Mouse (Mus musculus) cerebellum, adult 2 months (tissue): Measurements from ENCODE around the gene Cracr2a. TPM values are rescaled to one million over a fixed set of nuclear protein-coding genes. Genes with fewer than 3 reads are reported as not detected.

ENCODE experiments used
- DNase-seq, 2 experiments: peaks; one replicate each; pipeline ENCODE4 v3.0.0; 2021
- H3K27ac ChIP-seq: fragments of 200-500 bp; 2 replicates; pipeline ENCODE4 v1.5.1; 2012; ENCODE audit warnings: low read length, control low read depth, inconsistent platforms; ENCODE audit not compliant: insufficient read depth
- H3K27me3 ChIP-seq: fragments of 200-500 bp; 2 replicates; pipeline ENCODE4 v1.6.1; 2012; ENCODE audit warnings: inconsistent platforms, mild to moderate bottlenecking, low read length, moderate library complexity; ENCODE audit not compliant: control insufficient read depth, insufficient read depth
- H3K4me1 ChIP-seq: fragments of 200-500 bp; 2 replicates; pipeline ENCODE4 v1.6.1; 2011; ENCODE audit warnings: low read length; ENCODE audit not compliant: control insufficient read depth, insufficient read depth
- H3K4me3 ChIP-seq: fragments of 200-500 bp; replicated peaks from 2 replicates; pipeline ENCODE3; 2011; ENCODE audit warnings: mild to moderate bottlenecking, low read depth, low read length, control low read depth; ENCODE audit not compliant: insufficient read depth
- CTCF ChIP-seq: fragments of 200-500 bp; IDR thresholded peaks from 2 replicates; pipeline ENCODE4 v1.5.1; 2011; ENCODE audit warnings: low read depth, mild to moderate bottlenecking, control low read depth, low read length, moderate library complexity, borderline replicate concordance; ENCODE audit not compliant: insufficient read depth
- POLR2A ChIP-seq: fragments of 200-500 bp; IDR thresholded peaks from 2 replicates; pipeline ENCODE4 v1.6.1; 2011; ENCODE audit warnings: low read length, control low read depth, borderline replicate concordance; ENCODE audit not compliant: insufficient read depth
- WGBS: fragments of 180-500 bp; shearing (Covaris S2); methylation state at CpG from one replicate; pipeline ENCODE4 v1.1.7; 2018; 5-methylcytosine and 5-hydroxymethylcytosine counted together
- polyA plus RNA-seq: library from polyadenylated mRNA; depleted of rRNA; stranded (reverse); fragments of >200 nt; gene quantifications from 2 replicates; pipeline ENCODE4 v1.2.3, GENCODE M21; 2012

Cracr2a gene
- polyA plus RNA-seq, 1 experiment = 0.62 TPM

GRCm38 (mm10) chr6:127614083-127614984, 53.2 kb downstream of the Cracr2a start:
- H3K27me3 ChIP-seq = no peaks in the 10 kb centered on the region
- TF ChIP-seq CTCF (no peak), POLR2A (no peak)
- H3K27ac ChIP-seq = no peak overlapping the region
- no peak for DNase-seq
- no peak overlapping the region for H3K4me3 ChIP-seq
- no peaks in the 10 kb centered on the region for H3K4me1 ChIP-seq
- WGBS = 34% methylated on average over 13 of the region's 13 CpGs

- TF ChIP-seq CTCF (no peak), POLR2A (no peak)
- H3K27me3 ChIP-seq = no peaks in the 10 kb centered on the region
- no peak overlapping the region for H3K27ac ChIP-seq
- no peaks in the 10 kb centered on the region for H3K4me1 ChIP-seq
- WGBS = 44% methylated on average over 1 of the region's 1 CpGs
- DNase-seq = no peak
- H3K4me3 ChIP-seq = no peak overlapping the region
Observed at GRCm38 (mm10) chr6:127616623-127617022, 55.5 kb downstream of the Cracr2a start.

GRCm38 (mm10) chr6:127617258-127618025, 56.3 kb downstream of the Cracr2a start:
- peak; percentile 71 for TF ChIP-seq CTCF
- TF ChIP-seq POLR2A = no peak
- H3K27ac ChIP-seq = no peak overlapping the region
- H3K4me1 ChIP-seq = no peaks in the 10 kb centered on the region
- H3K4me3 ChIP-seq = no peak overlapping the region
- DNase-seq = peak; percentile 13 to 33
- H3K27me3 ChIP-seq = no peaks in the 10 kb centered on the region
- 30% methylated on average over 10 of the region's 10 CpGs for WGBS

DNA sequence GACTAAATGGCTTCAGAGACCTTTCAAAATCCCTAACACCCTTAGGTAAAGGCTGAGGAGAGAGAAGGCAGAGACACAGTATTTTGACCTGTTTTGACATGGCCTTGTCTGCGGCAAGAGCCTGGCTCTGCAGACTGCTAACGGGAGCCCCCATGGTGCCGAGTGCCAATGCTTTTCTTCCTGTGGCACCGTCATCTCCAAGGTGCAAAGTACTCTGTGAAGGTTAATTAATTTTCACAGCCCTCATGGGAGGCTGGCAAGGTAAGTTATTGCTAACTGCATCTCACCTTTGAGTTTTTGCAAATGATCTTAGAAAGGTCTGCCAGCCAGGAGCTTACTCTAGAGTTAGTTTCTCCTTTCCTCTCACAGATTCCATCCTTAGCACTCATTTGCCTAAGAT, 57.5 kb downstream of the Cracr2a start:
- no peak for TF ChIP-seq POLR2A
- WGBS = 79% methylated on average over 4 of the region's 4 CpGs
- Histone ChIP-seq H3K4me3 (no peak overlapping the region), H3K27ac (no peak overlapping the region), H3K27me3 (no peaks in the 10 kb centered on the region), H3K4me1 (no peaks in the 10 kb centered on the region)
- DNase-seq = no peak

DNA sequence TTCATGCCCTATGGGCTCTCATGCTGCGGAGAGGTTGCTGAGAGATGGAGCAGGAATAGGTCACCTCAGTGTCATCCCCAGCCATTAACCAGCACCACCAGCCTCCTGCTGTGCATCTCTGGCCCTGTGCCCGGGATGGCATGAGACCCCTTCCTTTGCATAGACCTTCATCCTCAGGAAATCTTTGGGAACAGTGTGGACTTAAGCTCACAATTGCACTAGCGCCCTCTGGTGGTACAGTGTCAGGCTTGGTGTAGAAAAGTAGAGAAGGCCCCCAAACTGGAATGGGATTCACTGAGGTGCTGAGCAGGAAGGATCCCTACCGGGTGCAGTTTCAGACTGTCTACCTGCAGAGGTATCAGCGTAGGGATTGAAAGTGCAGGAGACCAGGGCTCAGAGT, 64.0 kb downstream of the Cracr2a start:
- TF ChIP-seq CTCF (peak; percentile 53; the same call in 1 of the 2 replicates), POLR2A (no peak)
- 33% methylated on average over 5 of the region's 5 CpGs for WGBS
- peak; percentile 34 to 54 for DNase-seq
- no peaks in the 10 kb centered on the region for H3K4me1 ChIP-seq
- no peak overlapping the region for H3K27ac ChIP-seq
- no peak overlapping the region for H3K4me3 ChIP-seq
- H3K27me3 ChIP-seq = no peaks in the 10 kb centered on the region; the same call in 1 of the 2 replicates

DNA sequence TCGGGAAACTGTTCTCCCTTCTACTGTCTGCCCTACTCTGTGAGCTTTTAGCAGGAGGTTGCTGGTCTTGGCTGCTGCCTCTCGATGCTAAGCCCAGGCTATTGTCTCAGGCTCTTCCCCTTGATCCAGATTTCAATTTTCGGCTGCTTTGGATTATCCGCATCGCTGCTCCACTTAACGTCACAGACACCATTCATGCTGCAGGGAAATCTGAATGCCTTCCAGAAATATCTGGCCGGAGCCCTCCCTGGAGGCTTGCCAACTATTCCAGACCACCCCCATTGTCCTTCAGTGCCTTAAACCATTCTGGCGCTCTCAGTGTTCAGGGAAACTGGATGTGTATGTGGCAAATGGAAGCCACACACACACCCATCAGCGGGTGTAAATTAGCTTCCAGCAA, 66.3 kb downstream of the Cracr2a start:
- Histone ChIP-seq H3K27me3 (no peaks in the 10 kb centered on the region; the same call in 1 of the 2 replicates), H3K4me1 (no peaks in the 10 kb centered on the region), H3K27ac (no peak overlapping the region), H3K4me3 (no peak overlapping the region)
- WGBS = 6% methylated on average over 9 of the region's 9 CpGs
- TF ChIP-seq POLR2A = no peak
- TF ChIP-seq CTCF = no peak
- DNase-seq = no peak

- no peak overlapping the region for H3K4me3 ChIP-seq
- TF ChIP-seq CTCF (no peak), POLR2A (no peak)
- no peaks in the 10 kb centered on the region; the same call in 1 of the 2 replicates for H3K27me3 ChIP-seq
- DNase-seq = no peak
- WGBS = 49% methylated on average over 2 of the region's 2 CpGs
- H3K27ac ChIP-seq = no peak overlapping the region
- no peaks in the 10 kb centered on the region for H3K4me1 ChIP-seq
Observed at GRCm38 (mm10) chr6:127629249-127629648, 68.1 kb downstream of the Cracr2a start.
